Mouse (Mus musculus) brain, adult 2 months (tissue): ENCODE results near the gene Ppp1r15b.

Experiments
- DNase-seq: peaks from one replicate; pipeline ENCODE4 v3.0.0; 2011; ENCODE audit warnings: low read depth, low spot score

Ppp1r15b gene

DNA sequence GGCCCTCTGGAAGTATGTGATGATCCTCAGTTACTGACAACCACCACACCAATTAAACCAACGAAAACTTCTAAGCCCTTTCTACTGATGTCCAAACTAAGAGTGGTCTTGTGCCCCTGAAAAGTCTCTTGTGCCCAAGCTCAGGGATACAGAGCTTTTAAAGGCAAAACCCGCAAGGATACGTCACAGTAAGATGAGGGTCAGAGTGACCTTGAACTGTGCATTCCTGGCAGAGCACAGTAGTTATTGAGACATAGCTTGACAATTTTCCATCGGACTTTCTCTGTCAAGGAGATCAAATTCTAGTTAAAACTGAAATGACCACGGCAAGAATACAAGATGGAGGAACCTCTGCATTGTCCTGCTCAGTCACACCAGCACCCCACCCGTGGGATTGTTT is 9.7 kb upstream of the Ppp1r15b start:
- DNase-seq = no peak

GRCm38 (mm10) chr1:133124137-133124536 is 6.8 kb upstream of the Ppp1r15b start:
- DNase-seq = no peak

- no peak for DNase-seq
Measured at GRCm38 (mm10) chr1:133125640-133126364, 5.1 kb upstream of the Ppp1r15b start.

DNA sequence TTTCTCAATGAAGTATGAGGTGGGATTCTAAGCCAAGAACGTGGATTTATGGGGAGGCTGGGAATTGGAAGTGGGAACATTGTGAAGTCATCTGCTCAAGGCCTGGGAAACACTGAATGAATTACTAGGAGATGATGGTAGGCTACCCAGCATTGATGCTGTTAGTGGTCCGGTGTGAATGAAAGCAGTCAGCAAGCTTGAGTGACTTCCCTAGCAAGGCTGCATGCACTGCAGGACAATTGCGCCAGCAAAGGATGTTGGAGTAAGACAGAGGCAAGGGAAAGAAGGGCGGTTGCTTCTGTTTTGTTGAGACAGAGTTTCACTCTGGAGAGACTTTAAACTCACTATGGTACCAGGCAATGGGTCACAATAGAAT is 4.6 kb upstream of the Ppp1r15b start:
- no peak for DNase-seq

DNA sequence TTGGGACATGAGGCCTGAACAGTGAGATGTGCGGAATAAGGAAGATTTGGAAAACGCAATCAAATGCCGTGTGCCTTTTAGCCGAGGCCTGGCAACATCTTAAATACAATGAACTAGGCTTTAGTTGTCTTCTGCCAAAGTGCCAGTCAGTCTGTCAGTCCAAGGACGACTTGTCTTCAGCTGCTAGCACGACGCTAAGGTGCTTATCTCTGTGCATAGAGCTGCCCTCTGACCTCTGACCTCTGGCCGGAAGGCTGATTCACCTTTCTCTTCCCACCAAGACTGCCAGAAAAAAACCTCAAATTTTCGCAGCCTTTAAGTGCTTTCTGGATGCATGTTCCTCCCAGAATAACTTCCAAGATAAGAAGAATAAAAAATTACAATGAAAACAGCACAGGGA is 3.6 kb upstream of the Ppp1r15b start:
- no peak for DNase-seq

- DNase-seq = peak; percentile 74
Measured at GRCm38 (mm10) chr1:133129471-133130221, 1.3 kb upstream of the Ppp1r15b start.

- DNase-seq = no peak
Measured at GRCm38 (mm10) chr1:133131561-133131905, 590 bp downstream of the Ppp1r15b start.

GRCm38 (mm10) chr1:133131936-133132335 is 993 bp downstream of the Ppp1r15b start:
- DNase-seq = peak; percentile 40

GRCm38 (mm10) chr1:133132388-133133326 is 1.7 kb downstream of the Ppp1r15b start:
- no peak for DNase-seq

DNA sequence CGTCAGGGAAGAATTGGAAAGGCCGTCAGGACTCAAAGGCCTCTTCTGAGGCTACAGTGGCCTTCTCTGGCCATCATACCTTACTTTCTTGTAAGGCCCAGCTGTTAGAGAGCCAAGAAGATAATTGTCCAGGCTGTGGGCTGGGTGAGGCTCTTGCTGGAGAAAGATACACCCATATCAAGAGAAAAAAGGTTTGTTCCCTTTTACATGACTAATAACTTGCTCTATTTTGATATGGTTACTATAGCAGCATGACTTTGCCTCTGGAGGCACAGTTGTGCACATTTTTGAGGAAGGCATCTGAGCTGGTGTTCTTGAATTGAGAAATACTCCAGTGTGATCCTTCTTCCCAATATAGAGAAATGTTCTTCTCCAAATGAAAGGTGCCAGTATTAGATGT is 2.5 kb downstream of the Ppp1r15b start:
- peak; percentile 40 for DNase-seq

- peak; percentile 31 for DNase-seq
Measured at GRCm38 (mm10) chr1:133134071-133134470, 3.1 kb downstream of the Ppp1r15b start.

DNA sequence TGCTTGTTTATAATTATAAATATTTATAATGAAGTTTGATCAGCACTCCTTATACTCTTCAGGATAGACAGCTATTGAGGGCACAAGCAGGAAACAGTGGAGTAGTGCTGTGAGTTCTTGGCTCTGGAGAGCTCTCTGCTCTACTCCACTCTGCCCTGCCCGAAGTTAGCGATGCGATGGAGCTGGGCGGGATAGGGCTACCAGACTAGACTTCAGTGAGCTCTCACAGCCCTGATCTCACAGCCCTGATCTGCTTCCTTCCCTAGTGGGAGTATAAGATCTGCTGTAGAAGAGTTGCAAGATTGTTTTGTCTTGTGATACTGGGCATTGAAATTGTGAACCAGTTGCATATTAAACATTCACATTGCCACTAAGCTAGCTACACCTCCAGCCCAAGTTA is 3.9 kb downstream of the Ppp1r15b start:
- no peak for DNase-seq

DNA sequence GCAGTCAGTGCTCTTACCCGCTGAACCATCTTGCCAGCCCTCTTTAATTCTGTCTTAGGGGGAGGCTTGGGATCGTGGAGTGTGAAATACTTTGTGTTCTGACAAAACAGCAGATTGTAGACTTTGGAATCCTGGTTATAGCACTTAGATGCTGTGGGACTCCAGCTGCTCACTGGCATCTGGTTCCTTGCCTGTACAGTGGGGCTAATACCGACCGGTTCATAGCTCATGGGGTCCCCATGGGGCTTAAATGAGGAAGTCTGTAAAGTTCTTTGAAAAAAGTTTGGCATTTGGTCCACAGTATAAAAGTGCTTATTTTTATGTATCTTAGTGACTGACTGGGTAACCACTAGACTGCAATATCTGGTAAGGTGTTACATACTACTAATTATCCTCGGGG is 4.9 kb downstream of the Ppp1r15b start:
- DNase-seq = no peak

DNA sequence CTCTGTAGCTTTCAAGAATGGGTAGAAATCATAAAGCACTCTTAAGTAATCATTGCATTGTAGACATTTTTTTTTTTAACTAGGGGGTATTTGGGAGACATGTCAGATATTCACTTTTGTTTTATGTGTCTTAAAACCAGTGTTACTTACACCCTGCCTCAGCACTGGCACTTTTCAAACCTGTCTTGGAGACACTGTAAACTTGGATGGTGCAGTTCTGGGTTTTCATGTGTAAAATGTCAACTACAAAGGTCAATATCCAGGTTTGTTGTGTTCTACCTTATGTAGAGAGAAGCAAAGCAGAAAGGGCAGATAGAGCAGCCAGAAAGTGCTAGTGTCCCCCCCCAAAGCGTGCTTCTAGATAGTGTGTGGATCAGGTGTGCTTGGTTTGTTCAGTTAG is 7.5 kb downstream of the Ppp1r15b start:
- no peak for DNase-seq

DNA sequence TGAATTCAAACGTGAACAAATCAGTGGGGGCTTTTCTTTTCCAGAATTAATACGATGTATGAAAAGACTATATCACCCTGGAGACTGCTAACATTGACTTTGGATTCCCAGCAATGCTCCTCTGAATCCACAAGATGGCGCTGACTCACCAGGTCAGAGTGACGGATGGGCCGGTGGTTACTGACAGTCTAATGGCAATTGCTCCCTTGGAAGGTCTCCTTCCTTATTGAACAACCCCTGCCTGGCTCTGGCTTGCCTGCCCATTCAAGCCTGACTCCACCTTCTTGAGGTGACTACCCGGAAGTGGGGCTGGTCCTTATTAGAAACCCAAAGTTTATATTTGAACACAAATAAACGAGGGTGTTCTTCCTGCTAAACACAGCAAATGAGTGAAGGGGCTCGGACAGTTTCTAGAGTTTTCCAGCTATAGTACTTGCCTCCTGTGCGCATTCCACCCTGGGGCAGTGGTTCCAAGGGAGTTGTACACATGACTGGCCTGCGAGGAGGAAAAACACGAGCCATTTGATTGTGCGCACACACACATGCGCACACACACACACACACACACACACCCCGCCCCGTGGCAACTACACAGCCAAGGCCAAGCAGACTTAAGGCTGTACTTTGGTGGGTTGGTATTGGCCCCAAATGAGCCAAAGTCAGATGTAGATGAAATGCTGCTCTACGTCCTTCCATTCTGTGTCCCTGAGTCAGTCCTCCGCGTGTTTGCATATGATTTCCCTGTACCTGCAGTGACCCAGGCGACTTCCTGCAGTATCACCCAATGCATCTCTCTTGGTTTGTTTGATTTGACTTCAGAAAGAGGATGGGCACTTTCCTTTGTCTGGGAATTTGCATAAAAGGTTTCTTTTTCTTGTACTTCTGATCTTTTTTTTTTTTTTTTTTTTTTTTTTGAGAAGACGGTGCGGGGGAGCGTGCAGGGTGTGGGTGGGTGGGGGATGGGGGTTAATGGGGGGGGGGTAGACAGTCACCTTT is 15.4 kb downstream of the Ppp1r15b start:
- peak; percentile 74 for DNase-seq

GRCm38 (mm10) chr1:133147324-133147723 is 16.4 kb downstream of the Ppp1r15b start:
- DNase-seq = no peak

DNA sequence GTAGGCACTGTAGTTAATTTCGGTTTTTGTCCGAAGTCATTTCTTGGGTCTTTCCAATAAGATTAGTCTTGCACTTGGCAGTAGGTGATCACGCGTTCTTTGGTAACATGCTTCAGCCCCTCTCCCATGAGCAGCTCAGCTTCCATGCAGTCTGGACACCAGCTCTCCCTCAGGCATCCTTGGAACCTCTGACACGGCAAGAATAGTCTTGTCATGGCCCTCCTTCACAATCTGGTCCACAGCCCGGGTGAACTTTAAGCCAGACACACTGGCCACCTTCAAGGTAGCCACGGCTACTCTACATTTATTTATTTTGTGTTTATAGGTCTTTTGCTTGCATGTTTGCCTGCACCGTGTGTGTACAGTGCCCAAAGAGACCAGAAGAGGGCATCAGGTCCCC is 17.2 kb downstream of the Ppp1r15b start:
- no peak for DNase-seq

DNA sequence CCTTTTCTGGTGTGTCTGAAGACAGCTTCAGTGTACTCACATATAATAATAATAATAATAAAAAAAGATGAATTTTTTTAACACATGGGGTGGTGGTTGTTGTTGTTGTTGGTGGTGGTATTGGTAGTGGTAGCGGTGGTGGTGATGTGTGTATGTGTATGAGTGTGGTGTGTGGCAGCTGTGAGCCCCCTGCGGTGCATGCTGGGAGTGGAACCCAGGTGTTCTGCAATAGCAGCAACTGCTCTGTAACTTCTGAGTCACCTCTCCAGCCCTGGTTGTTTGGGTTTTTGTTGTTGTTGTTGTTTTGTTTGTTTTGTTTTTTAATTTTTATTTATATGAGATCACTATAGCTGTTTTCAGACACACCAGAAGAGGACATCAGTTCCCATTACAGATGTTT is 19.6 kb downstream of the Ppp1r15b start:
- DNase-seq = no peak

- DNase-seq = peak; percentile 46
Measured at GRCm38 (mm10) chr1:133152213-133152612, 21.3 kb downstream of the Ppp1r15b start.

DNA sequence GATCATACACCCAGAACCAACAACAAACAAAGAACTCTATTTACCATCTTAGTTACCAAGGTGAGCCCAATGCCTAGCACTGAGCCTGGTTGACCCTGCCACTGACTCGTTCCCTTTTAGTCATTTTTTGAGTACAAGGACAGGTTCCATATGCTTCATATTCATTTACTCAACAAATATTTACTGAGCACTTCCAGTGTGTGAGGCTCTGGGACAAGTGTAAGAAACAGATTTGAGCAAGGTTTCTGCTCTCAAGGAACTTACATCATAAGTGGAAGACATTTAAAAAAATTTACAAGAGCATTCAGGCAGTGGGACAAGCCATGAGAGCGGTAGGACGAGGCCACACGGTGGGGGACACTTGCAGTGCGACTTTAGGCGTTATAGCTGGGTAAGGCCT is 24.3 kb downstream of the Ppp1r15b start:
- no peak for DNase-seq

GRCm38 (mm10) chr1:133159128-133159564 is 28.2 kb downstream of the Ppp1r15b start:
- peak; percentile 80 for DNase-seq
